Mouse (Mus musculus) forebrain, embryonic 11.5 days (tissue): ENCODE data around the gene Rhot1. TPM values are rescaled to one million over a fixed set of nuclear protein-coding genes. Genes with fewer than 3 reads are reported as not detected.
A peak's percentile ranks its signal among the peaks of the same experiment; 100 is the strongest.

Source experiments
- ATAC-seq: fragments of 200-750 bp; cut with Nextera tagmentation; replicated peaks from 2 replicates; pipeline ENCODE4 v1.8.0; 2017; ENCODE audit warnings: moderate TSS enrichment; ENCODE audit not compliant: low FRiP score
- DNase-seq: peaks from one replicate; pipeline ENCODE4 v3.0.0-alpha.2; 2017; ENCODE audit warnings: low spot score
- H3K27ac ChIP-seq: fragments of 300-500 bp; sonication (generic); 2 replicates; pipeline ENCODE4 v1.5.1; 2014; ENCODE audit warnings: low read depth, low read length
- H3K27me3 ChIP-seq: fragments of 300-500 bp; sonication (generic); 2 replicates; pipeline ENCODE4 v1.6.1; 2014; ENCODE audit warnings: mild to moderate bottlenecking, low read length, mixed read lengths; ENCODE audit not compliant: control insufficient read depth, insufficient read depth
- H3K36me3 ChIP-seq: fragments of 300-500 bp; sonication (generic); 2 replicates; pipeline ENCODE4 v1.6.1; 2014; ENCODE audit warnings: mild to moderate bottlenecking, low read length, moderate library complexity, mixed read lengths; ENCODE audit not compliant: control insufficient read depth, insufficient read depth
- H3K4me1 ChIP-seq: fragments of 300-500 bp; sonication (generic); replicated peaks from 2 replicates; pipeline ENCODE4 v1.6.1; 2014; ENCODE audit warnings: low read length, mixed read lengths; ENCODE audit not compliant: control insufficient read depth, insufficient read depth
- H3K4me2 ChIP-seq: fragments of 300-500 bp; sonication (generic); 2 replicates; pipeline ENCODE4 v1.6.1; 2014; ENCODE audit warnings: low read depth, mild to moderate bottlenecking, low read length, moderate library complexity, mixed read lengths; ENCODE audit not compliant: severe bottlenecking
- H3K4me3 ChIP-seq: fragments of 300-500 bp; sonication (generic); 2 replicates; pipeline ENCODE4 v1.5.1; 2014; ENCODE audit warnings: low read depth, low read length
- H3K9ac ChIP-seq: fragments of 300-500 bp; sonication (generic); 2 replicates; pipeline ENCODE4 v1.6.1; 2014; ENCODE audit warnings: low read length
- H3K9me3 ChIP-seq: fragments of 300-500 bp; sonication (generic); 2 replicates; pipeline ENCODE4 v1.6.1; 2016; ENCODE audit warnings: low read length, mixed read lengths; ENCODE audit not compliant: control insufficient read depth
- WGBS: fragments of 180-500 bp; shearing (Covaris S2); extraction: QIAGEN DNeasy Blood & Tissue Kit; methylation state at CpG from one replicate; pipeline ENCODE4 v1.1.7; 2014; 5-methylcytosine and 5-hydroxymethylcytosine counted together
- polyA plus RNA-seq: library from polyadenylated mRNA; unstranded; fragments of >200 nt; fragmentation: Nextera tagmentation; extraction: Ambion mirVana; gene quantifications from 2 replicates; pipeline ENCODE4 v1.2.1, GENCODE M21; 2014

Rhot1 gene
- polyA plus RNA-seq = 63.1 and 73.7 TPM in 2 replicates

DNA sequence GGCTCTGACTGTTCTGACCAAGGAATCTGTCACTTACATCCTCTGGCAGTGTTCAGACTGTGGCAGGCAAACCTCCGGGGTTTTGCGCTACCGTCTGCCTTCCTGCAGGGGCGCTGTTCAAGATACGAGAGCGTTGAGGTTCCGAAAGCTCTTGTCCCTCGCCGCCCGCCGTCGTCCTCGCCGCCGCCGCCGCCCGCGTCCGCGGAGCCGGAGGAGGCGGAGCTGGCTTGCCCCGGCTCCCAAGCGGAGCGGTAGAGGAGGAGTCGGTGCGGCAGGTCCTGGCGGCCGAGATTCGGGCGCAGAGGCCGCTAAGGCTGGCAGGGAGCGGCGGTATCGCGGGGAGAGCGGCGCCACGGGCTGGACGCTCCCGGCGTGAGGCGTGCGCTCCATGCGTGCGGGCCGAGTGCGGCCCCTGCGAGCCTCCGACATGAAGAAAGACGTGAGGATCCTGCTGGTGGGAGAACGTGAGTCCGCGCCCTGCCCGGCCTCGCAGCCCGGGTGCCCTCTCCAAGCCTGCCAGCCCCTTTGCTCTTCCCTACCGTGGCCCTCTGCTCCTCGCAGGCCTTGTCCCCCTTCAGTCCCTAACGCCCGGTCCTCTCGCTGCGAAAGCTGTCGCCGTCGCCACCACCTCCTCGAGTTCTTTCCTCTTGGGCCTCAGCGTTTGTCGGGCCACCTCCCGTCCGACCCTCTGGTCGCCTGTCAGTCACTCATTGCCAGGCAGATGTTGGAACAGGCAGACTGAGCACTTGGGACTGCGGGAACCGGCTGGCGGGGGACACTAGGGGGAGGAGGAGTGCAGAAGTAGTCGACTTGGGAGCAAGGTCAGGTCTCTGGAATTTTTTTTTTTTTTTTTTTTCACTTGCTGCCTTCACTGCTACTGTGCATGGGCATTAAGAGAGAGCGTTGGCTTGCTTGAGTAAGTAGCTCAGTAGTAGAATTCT lies at the start of gene Rhot1:
TSS of gene Rhot1 (plus strand) at position 160 of the 941 bp plus-strand sequence.
- Histone ChIP-seq H3K27me3 (no peaks in the 10 kb centered on the region), H3K27ac (peak within 1 kb of the TSS; percentile 89), H3K4me2 (peak within 1 kb of the TSS; percentile 62), H3K9ac (peak within 1 kb of the TSS; percentile 80), H3K9me3 (no peaks in the 10 kb centered on the region), H3K4me3 (peak within 1 kb of the TSS; percentile 93), H3K36me3 (no peaks in the 10 kb centered on the region; the same call in 1 of the 2 replicates), H3K4me1 (peaks cover 3% of the 10 kb centered on the region; the same call in 1 of the 2 replicates)
- DNase-seq (peak; percentile 97), ATAC-seq (peak; percentile 91)
- under 1% methylated on average over 69 of the region's 78 CpGs for WGBS

DNA sequence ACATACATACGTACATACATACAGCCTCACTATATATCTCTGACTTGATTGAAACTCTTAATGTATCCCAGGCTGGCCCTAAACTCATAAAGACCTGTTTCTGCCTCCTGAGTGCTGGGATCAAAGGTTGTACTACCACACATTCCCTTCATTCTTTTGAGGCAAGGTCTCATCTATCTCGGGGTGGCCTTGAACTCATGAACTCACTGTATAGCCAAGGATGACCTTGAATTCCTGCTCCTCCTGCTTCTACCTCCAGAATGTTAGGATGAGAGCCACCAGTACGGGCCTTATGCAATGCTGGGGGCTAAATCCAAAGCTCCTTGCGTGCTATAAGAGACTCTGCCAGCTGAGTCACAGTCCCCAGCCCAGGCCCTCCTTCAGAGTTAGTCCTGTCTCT lies 47.8 kb upstream of the Rhot1 start:
- Histone ChIP-seq H3K9me3 (no peaks in the 10 kb centered on the region), H3K9ac (no peak overlapping the region), H3K36me3 (no peaks in the 10 kb centered on the region), H3K4me3 (no peak overlapping the region), H3K27ac (no peak overlapping the region), H3K4me1 (no peaks in the 10 kb centered on the region), H3K4me2 (no peak overlapping the region), H3K27me3 (0 out of 2 replicates have a peak, but pooled peaks cover 3% of the 10 kb centered on the region)
- no peak for DNase-seq
- WGBS = 85% methylated on average over 4 of the region's 4 CpGs
- ATAC-seq = no peak

- no peaks in the 10 kb centered on the region for H3K36me3 ChIP-seq
- WGBS = 76% methylated on average over 7 of the region's 7 CpGs
- no peaks in the 10 kb centered on the region for H3K4me1 ChIP-seq
- DNase-seq = no peak
- peak overlapping the region; percentile 2; the same call in 1 of the 2 replicates for H3K4me2 ChIP-seq
- no peaks in the 10 kb centered on the region for H3K27me3 ChIP-seq
- H3K9me3 ChIP-seq = no peaks in the 10 kb centered on the region
- H3K4me3 ChIP-seq = no peak overlapping the region
- no peak overlapping the region for H3K9ac ChIP-seq
- no peak for ATAC-seq
- H3K27ac ChIP-seq = no peak overlapping the region
These were observed 45.3 kb upstream of the Rhot1 start for GRCm38 (mm10) chr11:80163362-80164116.

- ATAC-seq (no peak), DNase-seq (no peak)
- no peak overlapping the region for H3K4me3 ChIP-seq
- no peak overlapping the region for H3K9ac ChIP-seq
- 44% methylated on average over 2 of the region's 2 CpGs for WGBS
- no peaks in the 10 kb centered on the region for H3K4me1 ChIP-seq
- no peaks in the 10 kb centered on the region for H3K27me3 ChIP-seq
- H3K36me3 ChIP-seq = no peaks in the 10 kb centered on the region
- H3K27ac ChIP-seq = no peak overlapping the region
- no peaks in the 10 kb centered on the region for H3K9me3 ChIP-seq
- no peak overlapping the region for H3K4me2 ChIP-seq
These were observed 44.6 kb upstream of the Rhot1 start for GRCm38 (mm10) chr11:80164224-80164623.

DNA sequence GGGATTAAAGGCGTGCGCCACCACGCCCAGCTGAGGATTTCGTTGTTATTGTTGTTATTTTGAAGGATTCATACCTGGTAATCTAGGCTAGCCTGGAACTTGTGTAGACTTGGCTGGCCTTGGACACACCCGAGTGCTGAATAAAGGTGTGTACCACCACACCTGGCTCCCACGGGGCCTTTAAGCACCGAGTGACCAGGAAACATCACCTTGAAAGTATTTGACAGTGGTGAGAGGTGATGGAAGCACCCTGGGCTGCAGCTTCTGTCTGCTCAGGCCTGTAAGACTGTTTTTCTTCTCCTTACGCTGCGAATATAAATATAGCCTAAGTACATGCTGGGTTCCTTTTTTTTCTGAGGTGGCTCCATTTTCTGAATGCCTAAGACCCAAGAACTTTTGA lies 40.7 kb upstream of the Rhot1 start:
- H3K27ac ChIP-seq = no peak overlapping the region
- no peaks in the 10 kb centered on the region for H3K4me1 ChIP-seq
- no peaks in the 10 kb centered on the region for H3K36me3 ChIP-seq
- no peak overlapping the region for H3K4me2 ChIP-seq
- H3K9ac ChIP-seq = no peak overlapping the region
- DNase-seq (no peak), ATAC-seq (no peak)
- no peaks in the 10 kb centered on the region for H3K27me3 ChIP-seq
- no peak overlapping the region for H3K4me3 ChIP-seq
- H3K9me3 ChIP-seq = no peaks in the 10 kb centered on the region
- WGBS = 93% methylated on average over 9 of the region's 9 CpGs

GRCm38 (mm10) chr11:80168611-80169249 lies 40.1 kb upstream of the Rhot1 start:
- 83% methylated on average over 4 of the region's 4 CpGs for WGBS
- Histone ChIP-seq H3K9ac (no peak overlapping the region), H3K27ac (no peak overlapping the region), H3K4me3 (no peak overlapping the region), H3K27me3 (no peaks in the 10 kb centered on the region), H3K4me2 (no peak overlapping the region), H3K9me3 (no peaks in the 10 kb centered on the region), H3K36me3 (no peaks in the 10 kb centered on the region), H3K4me1 (no peaks in the 10 kb centered on the region)
- DNase-seq (no peak), ATAC-seq (no peak)

DNA sequence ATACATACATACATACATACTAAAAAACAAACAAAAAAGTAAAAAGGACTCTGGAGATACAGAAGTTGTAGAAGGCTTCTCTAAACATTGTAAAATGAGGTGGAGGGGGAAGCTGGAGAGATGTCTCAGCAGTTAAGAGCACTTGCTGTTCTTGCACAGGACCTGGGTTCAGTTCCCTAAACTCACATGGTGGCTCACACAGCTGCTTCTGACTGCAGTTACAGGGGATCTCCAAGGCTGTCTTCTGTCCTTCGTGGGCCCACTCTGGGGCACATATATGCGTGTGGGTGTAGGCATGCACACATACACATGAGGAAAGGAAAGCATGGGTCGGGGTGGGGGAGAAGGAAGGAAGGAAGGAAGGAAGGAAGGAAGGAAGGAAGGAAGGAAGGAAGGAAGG lies 39.2 kb upstream of the Rhot1 start:
- H3K27ac ChIP-seq = no peak overlapping the region
- no peaks in the 10 kb centered on the region for H3K9me3 ChIP-seq
- WGBS = 86% methylated on average over 3 of the region's 3 CpGs
- H3K4me1 ChIP-seq = no peaks in the 10 kb centered on the region
- H3K27me3 ChIP-seq = no peaks in the 10 kb centered on the region
- no peak overlapping the region for H3K4me3 ChIP-seq
- no peak overlapping the region for H3K4me2 ChIP-seq
- no peaks in the 10 kb centered on the region for H3K36me3 ChIP-seq
- no peak for ATAC-seq
- DNase-seq = no peak
- H3K9ac ChIP-seq = no peak overlapping the region

DNA sequence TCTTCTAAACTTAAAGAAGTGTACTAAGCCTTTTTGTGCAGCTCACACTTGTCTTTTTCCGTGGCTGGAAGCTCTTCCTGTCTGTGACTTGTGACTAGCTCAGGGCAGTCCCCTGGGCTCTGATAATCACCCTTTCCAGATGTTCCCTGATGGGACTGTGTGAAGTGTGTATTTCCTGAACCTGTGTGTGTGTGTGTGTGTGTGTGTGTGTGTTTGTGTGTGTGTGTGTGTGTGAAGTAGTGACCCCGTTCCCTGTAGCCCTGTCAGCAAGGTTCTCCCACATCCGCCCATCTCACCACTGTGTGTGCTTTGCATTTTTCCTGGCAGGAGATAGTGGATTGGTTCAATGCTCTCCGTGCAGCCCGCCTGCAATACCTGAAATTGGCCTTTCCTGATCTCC lies 38.5 kb upstream of the Rhot1 start:
- Histone ChIP-seq H3K27me3 (no peaks in the 10 kb centered on the region), H3K4me3 (no peak overlapping the region), H3K4me1 (no peaks in the 10 kb centered on the region), H3K9me3 (no peaks in the 10 kb centered on the region), H3K36me3 (no peaks in the 10 kb centered on the region), H3K9ac (no peak overlapping the region), H3K4me2 (no peak overlapping the region), H3K27ac (no peak overlapping the region)
- no peak for ATAC-seq
- DNase-seq = no peak
- WGBS = 82% methylated on average over 5 of the region's 5 CpGs
